Mouse (Mus musculus) liver, adult 2 months (tissue): Measurements from ENCODE around the gene Gm11939. TPM values are rescaled to one million over a fixed set of nuclear protein-coding genes. Genes with fewer than 3 reads are reported as not detected.

Experiments used
- DNase-seq: peaks from one replicate; pipeline ENCODE4 v3.0.0-alpha.2; 2011; ENCODE audit warnings: low read depth, low spot score; ENCODE audit errors: extremely low read depth
- H3K27ac ChIP-seq: fragments of 200-500 bp; replicated peaks from 2 replicates; pipeline ENCODE4 v1.5.1; 2012; ENCODE audit warnings: low read depth, mild to moderate bottlenecking, control low read depth, inconsistent platforms, low read length; ENCODE audit not compliant: insufficient read depth
- H3K27me3 ChIP-seq: fragments of 200-500 bp; 2 replicates; pipeline ENCODE4 v1.6.1; 2012; ENCODE audit warnings: mild to moderate bottlenecking, moderate library complexity, low read length, inconsistent platforms; ENCODE audit not compliant: control insufficient read depth, insufficient read depth
- H3K36me3 ChIP-seq: fragments of 200-500 bp; 2 replicates; pipeline ENCODE4 v1.6.1; 2012; ENCODE audit warnings: low read length, inconsistent platforms; ENCODE audit not compliant: control insufficient read depth, insufficient read depth
- H3K4me1 ChIP-seq: fragments of 200-500 bp; 2 replicates; pipeline ENCODE4 v1.6.1; 2011; ENCODE audit warnings: low read length; ENCODE audit not compliant: control insufficient read depth, insufficient read depth
- H3K4me3 ChIP-seq: fragments of 200-500 bp; 2 replicates; pipeline ENCODE4 v1.5.1; 2011; ENCODE audit warnings: low read depth, mild to moderate bottlenecking, control low read depth, low read length, moderate library complexity; ENCODE audit not compliant: insufficient read depth
- H3K79me2 ChIP-seq: fragments of 200-500 bp; 2 replicates; pipeline ENCODE4 v1.6.1; 2012; ENCODE audit warnings: inconsistent platforms, mild to moderate bottlenecking, low read length, moderate library complexity; ENCODE audit not compliant: control insufficient read depth, insufficient read depth
- H3K9ac ChIP-seq: fragments of 200-500 bp; 2 replicates; pipeline ENCODE4 v1.6.1; 2012; ENCODE audit warnings: low read depth, mild to moderate bottlenecking, control low read depth, inconsistent platforms, low read length
- CTCF ChIP-seq: fragments of 200-500 bp; IDR thresholded peaks from 2 replicates; pipeline ENCODE4 v1.5.1; 2011; ENCODE audit warnings: low read depth, low read length, control low read depth
- POLR2A ChIP-seq: fragments of 200-500 bp; IDR thresholded peaks from 2 replicates; pipeline ENCODE4 v1.6.1; 2011; ENCODE audit warnings: low read length, control low read depth; ENCODE audit not compliant: insufficient read depth; ENCODE audit errors: extremely low read depth
- WGBS: fragments of 180-500 bp; shearing (Covaris S2); methylation state at CpG from one replicate; pipeline ENCODE4 v1.1.7; 2018; 5-methylcytosine and 5-hydroxymethylcytosine counted together
- polyA plus RNA-seq: library from polyadenylated mRNA; depleted of rRNA; stranded (reverse); fragments of >200 nt; gene quantifications from 2 replicates; pipeline ENCODE4 v1.2.3, GENCODE M21; 2012; rRNA removed
- total RNA-seq: library from RNA; depleted of rRNA; stranded (reverse); fragments of >200 nt; gene quantifications from 2 replicates; pipeline ENCODE4 v1.2.3, GENCODE M21; 2014; rRNA removed

The Gm11939 gene
- total and polyA plus RNA-seq, 2 experiments: not detected

DNA sequence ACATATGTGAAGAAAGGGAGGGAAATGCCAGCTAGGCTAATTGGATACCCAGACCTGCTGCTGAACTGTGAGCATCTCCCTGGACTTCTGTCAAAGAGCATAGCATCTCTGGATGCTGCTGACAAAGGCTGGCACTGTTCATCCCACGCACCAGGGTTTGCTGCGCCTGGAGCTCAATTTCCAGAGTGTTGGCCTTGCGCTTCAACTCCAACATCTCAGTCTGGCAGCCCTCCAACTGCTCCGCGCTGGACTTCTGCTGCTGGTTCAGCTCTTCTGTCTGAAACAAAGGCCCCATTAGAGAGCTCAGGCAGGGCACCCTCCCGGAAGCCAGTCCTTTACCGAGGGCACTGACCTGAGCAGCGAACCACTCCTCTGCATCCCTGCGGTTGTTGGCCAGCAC lies 19.5 kb downstream of the Gm11939 start:
- Histone ChIP-seq H3K27ac (no peak overlapping the region), H3K9ac (no peak overlapping the region), H3K36me3 (no peaks in the 10 kb centered on the region), H3K4me1 (no peaks in the 10 kb centered on the region), H3K27me3 (0 out of 2 replicates have a peak, but pooled peaks cover 3% of the 10 kb centered on the region), H3K4me3 (no peak overlapping the region), H3K79me2 (no peaks in the 10 kb centered on the region)
- TF ChIP-seq CTCF: no peak
- no peak for TF ChIP-seq POLR2A
- 71% methylated on average over 9 of the region's 9 CpGs for WGBS
- DNase-seq: no peak

DNA sequence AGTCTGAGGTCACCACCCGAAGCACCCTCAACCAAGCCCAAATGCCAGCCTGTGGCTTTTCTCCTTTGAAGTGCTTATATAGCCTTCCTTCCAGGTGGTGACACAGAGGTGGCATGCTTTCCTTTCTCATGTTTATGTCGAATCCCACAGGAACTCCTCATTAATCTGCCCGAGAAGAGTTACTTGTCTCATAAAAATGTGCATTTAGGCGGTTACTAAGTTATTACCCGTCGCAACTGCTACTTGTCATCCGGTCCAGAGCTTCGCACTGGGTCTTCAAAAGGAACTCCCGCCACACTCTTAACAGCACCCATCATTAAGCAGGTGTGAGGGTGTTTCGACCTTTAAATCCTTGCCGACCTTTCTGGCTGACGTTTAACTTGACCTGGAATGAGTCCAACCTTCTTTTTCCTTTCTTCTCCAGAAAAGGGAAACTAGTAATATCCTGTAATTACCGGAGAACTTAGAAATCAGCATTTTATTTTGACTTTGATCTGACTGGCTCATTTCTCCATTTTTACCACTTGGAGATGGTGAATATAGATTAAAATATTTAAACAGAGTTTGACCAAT lies 37.9 kb downstream of the Gm11939 start, which contains the start of gene Krt39:
Krt39 (minus strand) TSS at position 51 of the 573 bp plus-strand sequence.
- Histone ChIP-seq H3K79me2 (no peaks in the 10 kb centered on the region), H3K27ac (no peak within 1 kb of the TSS), H3K4me3 (no peak within 1 kb of the TSS), H3K9ac (no peak within 1 kb of the TSS), H3K36me3 (no peaks in the 10 kb centered on the region), H3K27me3 (peaks cover 2% of the 10 kb centered on the region; the same call in 1 of the 2 replicates), H3K4me1 (no peaks in the 10 kb centered on the region)
- no peak for TF ChIP-seq POLR2A
- no peak for TF ChIP-seq CTCF
- no peak for DNase-seq
- 77% methylated on average over 13 of the region's 13 CpGs for WGBS

DNA sequence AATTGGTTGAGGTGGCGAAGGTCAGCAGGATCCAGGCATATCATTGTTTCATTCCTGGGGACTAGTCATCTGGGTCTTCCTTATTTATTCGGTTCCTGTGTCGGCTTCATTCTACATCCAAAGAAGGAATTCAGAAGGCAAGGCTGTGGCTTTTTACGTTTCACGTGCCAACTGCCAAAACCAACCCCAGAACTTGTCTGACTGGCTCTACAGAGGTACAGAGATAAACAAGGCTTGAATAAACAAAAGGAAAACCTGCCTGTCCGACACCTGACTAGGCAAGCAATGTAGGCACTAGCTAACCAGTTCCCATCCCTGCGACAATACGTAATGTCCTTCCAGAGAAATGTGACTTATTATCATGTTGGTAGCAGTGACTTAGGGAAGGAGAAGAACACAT lies 45.2 kb downstream of the Gm11939 start:
- H3K9ac ChIP-seq: no peak overlapping the region
- TF ChIP-seq CTCF (no peak), POLR2A (no peak)
- H3K27me3 ChIP-seq: no peaks in the 10 kb centered on the region; the same call in 1 of the 2 replicates
- H3K4me3 ChIP-seq: no peak overlapping the region
- 58% methylated on average over 8 of the region's 8 CpGs for WGBS
- H3K4me1 ChIP-seq: no peaks in the 10 kb centered on the region
- DNase-seq: no peak
- no peaks in the 10 kb centered on the region for H3K79me2 ChIP-seq
- no peaks in the 10 kb centered on the region for H3K36me3 ChIP-seq
- H3K27ac ChIP-seq: no peak overlapping the region

Other genes starting within 250 kb of the Gm11939 start
Only the 30 nearest of the 35 such genes appear.
- gene Krt26, start 221.5 kb downstream of the Gm11939 start, total RNA-seq: not detected in 2 replicates
- not detected in 2 replicates for gene Krt26, start 221.5 kb downstream of the Gm11939 start, polyA plus RNA-seq
- not detected in 2 replicates for gene Krt27, start 208.4 kb downstream of the Gm11939 start, total RNA-seq
- not detected in 2 replicates for gene Krt27, start 208.4 kb downstream of the Gm11939 start, polyA plus RNA-seq
- gene Krt28, start 184.6 kb downstream of the Gm11939 start, total RNA-seq: not detected in 2 replicates
- gene Krt28, start 184.6 kb downstream of the Gm11939 start, polyA plus RNA-seq: not detected in 2 replicates
- 0.37 and 0.87 TPM in 2 replicates for gene Krt10, start 170.1 kb downstream of the Gm11939 start, total RNA-seq
- 0.29 and 0.76 TPM in 2 replicates for gene Krt10, start 170.1 kb downstream of the Gm11939 start, polyA plus RNA-seq
- not detected in 2 replicates for gene Krt12, start 137.2 kb downstream of the Gm11939 start, total RNA-seq
- not detected in 2 replicates for gene Krt12, start 137.2 kb downstream of the Gm11939 start, polyA plus RNA-seq
- 0.09 TPM in 1 of 2 replicates, not detected in the other for gene Krt20, start 121.3 kb downstream of the Gm11939 start, total RNA-seq
- gene Krt20, start 121.3 kb downstream of the Gm11939 start, polyA plus RNA-seq: 0.04 and 0.15 TPM in 2 replicates
- 4.0 and 6.4 TPM in 2 replicates for gene Krt23, start 66.3 kb downstream of the Gm11939 start, total RNA-seq
- gene Krt23, start 66.3 kb downstream of the Gm11939 start, polyA plus RNA-seq: 1.4 and 1.7 TPM in 2 replicates
- not detected in 2 replicates for gene Krt39, start 38.1 kb downstream of the Gm11939 start, total RNA-seq
- gene Krt39, start 38.1 kb downstream of the Gm11939 start, polyA plus RNA-seq: not detected in 2 replicates
- not detected in 2 replicates for gene Krt40, start 16.3 kb downstream of the Gm11939 start, total RNA-seq
- gene Krt40, start 16.3 kb downstream of the Gm11939 start, polyA plus RNA-seq: not detected in 2 replicates
- gene Krtap3-3, start 8.6 kb downstream of the Gm11939 start, total RNA-seq: not detected in 2 replicates
- not detected in 2 replicates for gene Krtap3-3, start 8.6 kb downstream of the Gm11939 start, polyA plus RNA-seq
- gene Krtap3-2, start 2.6 kb downstream of the Gm11939 start, total RNA-seq: not detected in 2 replicates
- gene Krtap3-2, start 2.6 kb downstream of the Gm11939 start, polyA plus RNA-seq: not detected in 2 replicates
- not detected in 2 replicates for gene Krtap3-1, start 7.2 kb upstream of the Gm11939 start, total RNA-seq
- not detected in 2 replicates for gene Krtap3-1, start 7.2 kb upstream of the Gm11939 start, polyA plus RNA-seq
- not detected in 2 replicates for gene Krtap1-5, start 21.6 kb upstream of the Gm11939 start, total RNA-seq
- gene Krtap1-5, start 21.6 kb upstream of the Gm11939 start, polyA plus RNA-seq: not detected in 2 replicates
- gene Krtap1-4, start 24.2 kb upstream of the Gm11939 start, total RNA-seq: not detected in 2 replicates
- gene Krtap1-4, start 24.2 kb upstream of the Gm11939 start, polyA plus RNA-seq: not detected in 2 replicates
- not detected in 2 replicates for gene Krtap1-3, start 31.9 kb upstream of the Gm11939 start, total RNA-seq
- not detected in 2 replicates for gene Krtap1-3, start 31.9 kb upstream of the Gm11939 start, polyA plus RNA-seq
- gene Krtap9-3, start 38.6 kb upstream of the Gm11939 start, total RNA-seq: not detected in 2 replicates
- not detected in 2 replicates for gene Krtap9-3, start 38.6 kb upstream of the Gm11939 start, polyA plus RNA-seq
- gene Gm11938, start 43.8 kb upstream of the Gm11939 start, total RNA-seq: not detected in 2 replicates
- gene Gm11938, start 43.8 kb upstream of the Gm11939 start, polyA plus RNA-seq: not detected in 2 replicates
- gene Gm11937, start 50.7 kb upstream of the Gm11939 start, total RNA-seq: not detected in 2 replicates
- not detected in 2 replicates for gene Gm11937, start 50.7 kb upstream of the Gm11939 start, polyA plus RNA-seq
- gene Krtap2-4, start 55.4 kb upstream of the Gm11939 start, total RNA-seq: not detected in 2 replicates
- gene Krtap2-4, start 55.4 kb upstream of the Gm11939 start, polyA plus RNA-seq: not detected in 2 replicates
- not detected in 2 replicates for gene Gm11562, start 61.0 kb upstream of the Gm11939 start, total RNA-seq
- gene Gm11562, start 61.0 kb upstream of the Gm11939 start, polyA plus RNA-seq: not detected in 2 replicates
- gene Krtap4-1, start 68.8 kb upstream of the Gm11939 start, total RNA-seq: not detected in 2 replicates
- gene Krtap4-1, start 68.8 kb upstream of the Gm11939 start, polyA plus RNA-seq: not detected in 2 replicates
- gene Krtap4-2, start 75.6 kb upstream of the Gm11939 start, total RNA-seq: not detected in 2 replicates
- gene Krtap4-2, start 75.6 kb upstream of the Gm11939 start, polyA plus RNA-seq: not detected in 2 replicates
- not detected in 2 replicates for gene Krtap4-7, start 84.6 kb upstream of the Gm11939 start, total RNA-seq
- gene Krtap4-7, start 84.6 kb upstream of the Gm11939 start, polyA plus RNA-seq: not detected in 2 replicates
- gene Gm11555, start 90.8 kb upstream of the Gm11939 start, total RNA-seq: not detected in 2 replicates
- gene Gm11555, start 90.8 kb upstream of the Gm11939 start, polyA plus RNA-seq: not detected in 2 replicates
- gene Gm11563, start 99.5 kb upstream of the Gm11939 start, total RNA-seq: not detected in 2 replicates
- not detected in 2 replicates for gene Gm11563, start 99.5 kb upstream of the Gm11939 start, polyA plus RNA-seq
- gene Krtap4-6, start 106.5 kb upstream of the Gm11939 start, total RNA-seq: not detected in 2 replicates
- not detected in 2 replicates for gene Krtap4-6, start 106.5 kb upstream of the Gm11939 start, polyA plus RNA-seq
- gene Gm14190, start 131.3 kb upstream of the Gm11939 start, total RNA-seq: not detected in 2 replicates
- gene Gm14190, start 131.3 kb upstream of the Gm11939 start, polyA plus RNA-seq: not detected in 2 replicates
- not detected in 2 replicates for gene Gm14180, start 174.8 kb upstream of the Gm11939 start, total RNA-seq
- not detected in 2 replicates for gene Gm14180, start 174.8 kb upstream of the Gm11939 start, polyA plus RNA-seq
- not detected in 2 replicates for gene Gm11595, start 213.4 kb upstream of the Gm11939 start, total RNA-seq
- not detected in 2 replicates for gene Gm11595, start 213.4 kb upstream of the Gm11939 start, polyA plus RNA-seq
- not detected in 2 replicates for gene Krtap4-8, start 221.2 kb upstream of the Gm11939 start, total RNA-seq
- gene Krtap4-8, start 221.2 kb upstream of the Gm11939 start, polyA plus RNA-seq: not detected in 2 replicates